Mouse (Mus musculus) 416B (cell line): ENCODE results near the gene Zfp830.

Source experiments
- DNase-seq: peaks from one replicate; pipeline ENCODE4 v3.0.0; 2011; ENCODE audit warnings: low read depth

Gene Zfp830

DNA sequence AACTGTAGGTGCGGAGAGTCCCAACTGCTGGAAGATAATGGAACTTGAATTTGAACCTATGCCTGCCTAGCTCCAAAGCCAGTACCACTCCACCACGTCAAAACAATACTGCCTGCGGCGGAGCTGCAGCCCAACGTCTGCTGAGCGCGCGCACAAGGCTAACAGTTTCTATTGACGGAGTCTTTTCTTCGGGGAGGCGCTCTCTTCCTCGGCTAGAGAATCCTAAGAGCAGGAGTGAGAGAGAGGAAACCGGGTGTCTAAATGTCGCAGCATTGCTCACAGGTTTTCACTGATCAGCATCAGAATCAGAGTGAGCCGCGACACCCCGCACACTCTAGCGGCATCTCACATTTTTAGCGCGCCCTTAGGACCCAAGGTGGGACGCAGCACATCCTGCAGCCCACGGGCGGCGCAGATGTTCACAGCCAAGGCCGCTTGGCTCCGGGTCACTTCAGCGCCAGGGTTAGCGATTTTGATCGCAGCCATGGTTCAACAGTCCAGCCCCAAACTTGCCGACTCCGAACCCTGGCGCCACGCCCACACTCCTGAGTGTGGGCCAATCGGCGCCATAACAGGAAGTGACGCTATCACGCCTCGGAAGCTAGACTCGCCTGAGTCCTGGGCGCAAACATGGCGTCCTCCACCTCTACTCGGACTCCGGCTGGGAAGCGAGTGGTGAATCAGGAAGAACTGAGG, at the start of gene Zfp830, which contains the start of gene Cct6b:
Zfp830 (plus strand) TSS at position 604 of the 696 bp plus-strand sequence.
Cct6b (minus strand) TSS at position 580 of the 696 bp plus-strand sequence.
- DNase-seq: peak; percentile 96

- DNase-seq: no peak
Observed at GRCm38 (mm10) chr11:82719294-82719693, 44.9 kb upstream of the Zfp830 start.

- DNase-seq: no peak
Observed at GRCm38 (mm10) chr11:82726862-82727261, 37.3 kb upstream of the Zfp830 start.

- DNase-seq: peak; percentile 33
Observed at GRCm38 (mm10) chr11:82734227-82734626, 29.9 kb upstream of the Zfp830 start.

GRCm38 (mm10) chr11:82739006-82739405, 25.1 kb upstream of the Zfp830 start:
- peak; percentile 39 for DNase-seq

- DNase-seq: peak; percentile 80
Observed at GRCm38 (mm10) chr11:82746138-82746537, 18.0 kb upstream of the Zfp830 start.

GRCm38 (mm10) chr11:82746857-82747366, 17.2 kb upstream of the Zfp830 start:
- DNase-seq: peak; percentile 91

- DNase-seq: peak; percentile 58
Observed at GRCm38 (mm10) chr11:82752349-82753115, 11.6 kb upstream of the Zfp830 start.

DNA sequence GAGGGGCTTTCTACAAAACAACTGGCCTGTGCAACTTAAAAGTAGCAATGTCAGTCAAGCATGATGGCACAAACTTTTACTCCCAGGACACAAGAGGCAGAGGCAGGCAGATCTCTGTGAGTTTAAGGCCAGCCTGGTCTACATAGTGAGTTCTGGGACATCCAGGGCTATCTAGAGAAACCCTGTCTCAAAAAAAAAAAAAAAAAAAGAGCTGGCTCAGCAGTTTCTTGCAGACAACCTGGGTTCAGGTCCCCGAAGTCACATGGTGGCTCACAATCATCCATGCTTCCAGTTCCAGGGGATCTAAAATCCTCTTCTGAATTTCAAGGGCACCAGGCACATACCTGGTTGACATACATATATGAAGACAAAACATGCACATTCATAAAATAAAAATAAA, 8.2 kb upstream of the Zfp830 start:
- no peak for DNase-seq

- no peak for DNase-seq
Observed at GRCm38 (mm10) chr11:82762286-82762829, 1.8 kb upstream of the Zfp830 start.

DNA sequence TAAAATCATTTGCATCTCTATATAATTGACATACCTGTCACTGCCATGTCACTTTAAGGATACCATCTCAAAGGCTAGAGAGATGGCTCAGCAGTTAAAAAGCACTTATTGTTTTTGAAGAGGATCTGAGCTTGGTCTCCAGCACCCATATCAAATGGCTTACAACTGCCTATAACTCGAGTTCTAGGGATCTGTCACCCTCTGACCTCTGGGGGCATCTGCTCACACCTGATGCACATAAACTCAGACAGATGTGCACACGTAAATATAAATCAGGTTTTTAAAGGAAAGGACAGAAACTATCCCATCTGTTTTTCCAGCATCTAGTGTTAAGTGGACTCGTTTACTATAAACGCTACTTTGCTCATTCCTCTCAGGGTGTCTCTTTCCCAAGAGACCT, 884 bp upstream of the Zfp830 start:
- DNase-seq: peak; percentile 36

DNA sequence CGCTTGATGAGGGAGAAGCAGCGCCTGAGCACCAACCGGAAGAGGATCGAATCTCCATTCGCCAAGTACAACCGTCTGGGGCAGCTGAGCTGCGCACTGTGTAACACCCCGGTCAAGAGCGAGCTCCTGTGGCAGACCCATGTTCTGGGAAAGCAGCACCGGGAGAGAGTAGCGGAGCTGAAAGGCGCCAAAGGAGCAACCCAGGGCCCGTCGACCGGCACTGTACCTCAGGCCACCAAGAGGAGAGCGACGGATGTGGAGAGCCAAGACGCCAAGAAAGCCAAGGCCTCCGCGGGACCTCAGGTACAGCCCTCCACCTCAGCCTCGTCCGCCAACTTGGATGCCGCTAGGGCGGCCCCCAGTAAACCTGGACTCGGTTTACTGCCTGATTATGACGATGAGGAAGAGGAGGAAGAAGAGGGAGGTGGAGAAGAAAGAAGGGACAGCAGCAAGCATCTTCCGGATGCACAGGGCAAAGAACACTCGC, 336 bp downstream of the Zfp830 start:
- DNase-seq: no peak

DNA sequence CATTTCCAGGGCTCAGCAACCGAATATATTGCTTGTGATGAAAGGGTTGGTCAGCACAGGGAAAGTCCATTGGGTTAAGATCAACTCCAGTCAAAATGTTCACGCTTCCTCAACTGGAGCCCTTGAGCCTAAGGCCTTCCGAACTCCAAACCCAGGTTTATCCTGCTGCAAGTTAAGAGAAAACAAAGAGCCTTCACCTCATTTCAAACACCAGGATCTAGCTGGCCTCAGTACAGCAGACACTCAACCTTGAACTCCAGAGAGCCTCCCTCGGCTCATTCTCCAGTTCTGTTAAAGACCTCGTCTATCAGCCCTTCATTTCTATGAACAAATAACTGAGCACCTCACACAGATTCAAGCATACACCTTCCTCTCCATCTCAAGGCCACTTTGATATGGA, 16.0 kb downstream of the Zfp830 start:
- peak; percentile 32 for DNase-seq

GRCm38 (mm10) chr11:82780983-82781903, 17.1 kb downstream of the Zfp830 start, which contains the start of gene Lig3:
Gene Lig3, plus strand, starts transcription at chr11:82781108.
- DNase-seq: peak; percentile 93

- no peak for DNase-seq
Observed at GRCm38 (mm10) chr11:82782197-82782596, 18.1 kb downstream of the Zfp830 start.

DNA sequence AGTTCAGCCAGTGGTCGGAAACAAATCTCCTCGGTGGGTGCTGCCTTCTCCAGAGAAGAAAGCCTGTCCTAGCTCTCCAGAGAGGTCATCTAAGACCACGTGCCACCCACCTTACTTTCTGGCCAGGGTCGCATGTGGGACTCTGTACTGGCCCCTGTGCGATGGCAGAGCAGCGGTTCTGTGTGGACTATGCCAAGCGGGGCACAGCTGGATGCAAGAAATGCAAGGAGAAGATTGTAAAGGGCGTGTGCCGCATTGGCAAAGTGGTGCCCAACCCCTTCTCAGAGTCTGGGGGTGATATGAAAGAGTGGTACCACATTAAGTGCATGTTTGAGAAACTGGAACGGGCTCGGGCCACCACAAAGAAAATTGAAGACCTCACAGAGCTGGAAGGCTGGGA, 19.3 kb downstream of the Zfp830 start:
- no peak for DNase-seq

DNA sequence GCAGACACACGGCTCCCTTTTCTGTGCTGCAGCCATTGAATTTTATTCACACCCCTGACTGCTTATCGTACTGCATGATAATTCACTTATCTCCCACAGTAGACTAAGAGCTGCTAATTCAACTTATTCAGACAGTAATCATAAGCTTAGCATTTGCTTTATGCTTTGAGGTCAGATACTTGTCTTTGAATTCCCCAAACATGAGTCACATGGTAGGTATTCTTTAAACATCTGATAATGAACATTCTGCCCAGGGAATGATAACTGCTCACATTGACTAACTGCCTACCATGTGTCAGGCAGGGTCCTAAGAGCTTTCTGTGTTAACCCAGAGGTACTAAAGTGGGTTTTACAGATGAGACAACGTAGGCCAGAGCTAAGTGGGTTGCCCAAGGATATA, 42.5 kb downstream of the Zfp830 start:
- DNase-seq: peak; percentile 9

DNA sequence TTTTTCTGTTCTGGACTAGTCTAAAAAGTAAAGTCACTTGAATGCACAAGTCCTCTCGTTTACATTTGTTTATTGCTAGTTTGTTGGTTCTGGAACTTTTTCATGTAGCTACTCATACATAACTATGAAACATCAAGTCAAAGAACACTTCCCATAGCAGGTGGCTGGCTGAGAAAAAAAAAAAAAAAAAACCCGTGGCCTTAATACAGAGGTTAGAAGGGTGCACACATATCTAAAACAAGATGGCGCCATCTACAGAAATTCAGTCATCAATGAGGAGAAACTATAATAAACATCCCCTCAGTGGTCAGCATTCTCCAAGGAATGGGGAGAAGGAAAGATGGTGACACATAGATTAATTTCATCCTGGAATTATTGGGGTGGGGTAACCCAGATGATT, 43.2 kb downstream of the Zfp830 start:
- DNase-seq: peak; percentile 14

- DNase-seq: no peak
Observed at GRCm38 (mm10) chr11:82808485-82808884, 44.3 kb downstream of the Zfp830 start.
